Mouse (Mus musculus) embryonic facial prominence, embryonic 13.5 days (tissue): ENCODE results near the gene Zfp82. TPM values are rescaled to one million over a fixed set of nuclear protein-coding genes. Genes with fewer than 3 reads are reported as not detected.
A peak's percentile ranks its signal among the peaks of the same experiment; 100 is the strongest.
"Not testable (repeated sequence)": the region's sequence is repeated elsewhere in the genome, so short reads cannot be mapped to it uniquely, and the experiment has no call there.

ENCODE experiments used
- ATAC-seq: fragments of 200-750 bp; cut with Nextera tagmentation; 2 replicates; pipeline ENCODE4 v1.8.0; 2017; ENCODE audit warnings: low read depth; ENCODE audit not compliant: insufficient number of reproducible peaks, insufficient read depth, low FRiP score, low TSS enrichment
- H3K27ac ChIP-seq: fragments of 300-500 bp; sonication (generic); 2 replicates; pipeline ENCODE4 v1.5.1; 2015; ENCODE audit warnings: moderate library complexity, mild to moderate bottlenecking, inconsistent platforms
- H3K27me3 ChIP-seq: fragments of 300-500 bp; sonication (generic); 2 replicates; pipeline ENCODE4 v1.6.1; 2015; ENCODE audit warnings: mild to moderate bottlenecking, inconsistent platforms
- H3K36me3 ChIP-seq: fragments of 300-500 bp; sonication (generic); 2 replicates; pipeline ENCODE4 v1.6.1; 2015; ENCODE audit warnings: mild to moderate bottlenecking, inconsistent platforms
- H3K4me1 ChIP-seq: fragments of 300-500 bp; sonication (generic); 2 replicates; pipeline ENCODE4 v1.6.1; 2015; ENCODE audit warnings: inconsistent platforms
- H3K4me2 ChIP-seq: fragments of 300-500 bp; sonication (generic); 2 replicates; pipeline ENCODE4 v1.6.1; 2015; ENCODE audit warnings: moderate library complexity, mild to moderate bottlenecking, inconsistent platforms
- H3K4me3 ChIP-seq: fragments of 300-500 bp; sonication (generic); 2 replicates; pipeline ENCODE4 v1.5.1; 2015; ENCODE audit warnings: mild to moderate bottlenecking, inconsistent platforms
- H3K9ac ChIP-seq: fragments of 300-500 bp; sonication (generic); 2 replicates; pipeline ENCODE4 v1.6.1; 2015; ENCODE audit warnings: mild to moderate bottlenecking, inconsistent platforms
- H3K9me3 ChIP-seq: fragments of 300-500 bp; sonication (generic); 2 replicates; pipeline ENCODE4 v1.6.1; 2016; ENCODE audit warnings: inconsistent platforms
- WGBS: fragments of 180-500 bp; shearing (Covaris S2); methylation state at CpG from one replicate; pipeline ENCODE4 v1.1.7; 2015; ENCODE audit warnings: mixed read lengths; 5-methylcytosine and 5-hydroxymethylcytosine counted together
- polyA plus RNA-seq: library from polyadenylated mRNA; unstranded; fragments of >200 nt; fragmentation: Nextera tagmentation; extraction: Ambion mirVana; gene quantifications from 2 replicates; pipeline ENCODE4 v1.2.1, GENCODE M21; 2015

Gene Zfp82
- 8.3 and 10.8 TPM in 2 replicates for polyA plus RNA-seq

GRCm38 (mm10) chr7:30072146-30073028 lies at the start of gene Zfp82:
Zfp82 (minus strand) TSS chr7:30072900.
- WGBS = under 1% methylated on average over 50 of the region's 50 CpGs
- peak within 1 kb of the TSS; percentile 81 for H3K27ac ChIP-seq

GRCm38 (mm10) chr7:30122188-30122530 lies 49.5 kb upstream of the Zfp82 start:
- Histone ChIP-seq H3K27me3 (no peaks in the 10 kb centered on the region), H3K4me2 (peak overlapping the region; percentile 81), H3K9ac (peak overlapping the region; percentile 84), H3K27ac (peak overlapping the region; percentile 93), H3K4me1 (peaks cover 4% of the 10 kb centered on the region; the same call in 1 of the 2 replicates), H3K4me3 (peak overlapping the region; percentile 71), H3K36me3 (peaks cover 18% of the 10 kb centered on the region), H3K9me3 (no peaks in the 10 kb centered on the region; the same call in 1 of the 2 replicates)
- WGBS = 9% methylated on average over 15 of the region's 15 CpGs
- no peak for ATAC-seq

More at GRCm38 (mm10) chr7:30072146-30073028, at the start of gene Zfp82:
- peak; percentile 76; the same call in 1 of the 2 replicates for ATAC-seq
- H3K36me3 ChIP-seq = peaks cover 42% of the 10 kb centered on the region
- H3K27me3 ChIP-seq = no peaks in the 10 kb centered on the region
- H3K4me3 ChIP-seq = peak within 1 kb of the TSS; percentile 83
- peak within 1 kb of the TSS; percentile 84 for H3K9ac ChIP-seq
- H3K9me3 ChIP-seq = no peaks in the 10 kb centered on the region
- H3K4me2 ChIP-seq = peak within 1 kb of the TSS; percentile 96
- H3K4me1 ChIP-seq = 0 out of 2 replicates have a peak, but pooled peaks cover 4% of the 10 kb centered on the region

- under 1% methylated on average over 61 of the region's 61 CpGs for WGBS
- peak; percentile 90 for ATAC-seq
- peaks cover 4% of the 10 kb centered on the region; the same call in 1 of the 2 replicates for H3K4me1 ChIP-seq
Observed at GRCm38 (mm10) chr7:30121308-30122187, 48.8 kb upstream of the Zfp82 start, which contains the start of gene Zfp382. Zfp382 (plus strand) TSS chr7:30121942.

GRCm38 (mm10) chr7:30117935-30118334 lies 45.2 kb upstream of the Zfp82 start:
- H3K4me2 ChIP-seq, H3K4me1 ChIP-seq, H3K27me3 ChIP-seq, ATAC-seq, H3K9ac ChIP-seq, H3K4me3 ChIP-seq, H3K27ac ChIP-seq: not testable (repeated sequence)
- 94% methylated on average over 12 of the region's 12 CpGs for WGBS
- peaks cover 12% of the 10 kb centered on the region; the same call in 1 of the 2 replicates for H3K9me3 ChIP-seq
- H3K36me3 ChIP-seq = peaks cover 15% of the 10 kb centered on the region

More at GRCm38 (mm10) chr7:30121308-30122187, 48.8 kb upstream of the Zfp82 start, which contains the start of gene Zfp382:
- peak within 1 kb of the TSS; percentile 93 for H3K27ac ChIP-seq
- peak within 1 kb of the TSS; percentile 81 for H3K4me2 ChIP-seq
- H3K9me3 ChIP-seq = no peaks in the 10 kb centered on the region; the same call in 1 of the 2 replicates
- peaks cover 11% of the 10 kb centered on the region for H3K36me3 ChIP-seq
- peak within 1 kb of the TSS; percentile 71 for H3K4me3 ChIP-seq
- peak within 1 kb of the TSS; percentile 84 for H3K9ac ChIP-seq
- no peaks in the 10 kb centered on the region for H3K27me3 ChIP-seq

- 91% methylated on average over 5 of the region's 5 CpGs for WGBS
- H3K4me1 ChIP-seq = no peaks in the 10 kb centered on the region
- no peaks in the 10 kb centered on the region for H3K27me3 ChIP-seq
- H3K4me2 ChIP-seq = no peak overlapping the region
- H3K9ac ChIP-seq = no peak overlapping the region
- no peak for ATAC-seq
- peaks cover 22% of the 10 kb centered on the region for H3K36me3 ChIP-seq
- no peak overlapping the region for H3K27ac ChIP-seq
- peaks cover 13% of the 10 kb centered on the region; the same call in 1 of the 2 replicates for H3K9me3 ChIP-seq
- no peak overlapping the region for H3K4me3 ChIP-seq
Observed at GRCm38 (mm10) chr7:30116076-30116475, 43.4 kb upstream of the Zfp82 start.

GRCm38 (mm10) chr7:30099297-30099696 lies 26.6 kb upstream of the Zfp82 start:
- 93% methylated on average over 13 of the region's 13 CpGs for WGBS
- H3K9me3 ChIP-seq = peaks cover 21% of the 10 kb centered on the region
- no peak overlapping the region for H3K27ac ChIP-seq
- H3K27me3 ChIP-seq = no peaks in the 10 kb centered on the region
- ATAC-seq = no peak
- H3K4me2 ChIP-seq = no peak overlapping the region
- H3K4me3 ChIP-seq = no peak overlapping the region
- peaks cover 68% of the 10 kb centered on the region for H3K36me3 ChIP-seq
- H3K4me1 ChIP-seq = peaks cover 12% of the 10 kb centered on the region
- H3K9ac ChIP-seq = no peak overlapping the region

- H3K9ac ChIP-seq = peak overlapping the region; percentile 88
- H3K27me3 ChIP-seq = no peaks in the 10 kb centered on the region
- peaks cover 17% of the 10 kb centered on the region for H3K4me1 ChIP-seq
- H3K27ac ChIP-seq = peak overlapping the region; percentile 99; the same call in 1 of the 2 replicates
- H3K4me2 ChIP-seq = peak overlapping the region; percentile 76
- peak overlapping the region; percentile 61 for H3K4me3 ChIP-seq
- peaks cover 36% of the 10 kb centered on the region for H3K36me3 ChIP-seq
- ATAC-seq = no peak
- 3% methylated on average over 5 of the region's 5 CpGs for WGBS
- H3K9me3 ChIP-seq = peaks cover 4% of the 10 kb centered on the region; the same call in 1 of the 2 replicates
Observed at GRCm38 (mm10) chr7:30095551-30096125, 22.9 kb upstream of the Zfp82 start.

- H3K36me3 ChIP-seq = peaks cover 28% of the 10 kb centered on the region
- H3K27me3 ChIP-seq = no peaks in the 10 kb centered on the region
- WGBS = under 1% methylated on average over 26 of the region's 26 CpGs
- ATAC-seq = peak; percentile 79
- H3K27ac ChIP-seq = peak within 1 kb of the TSS; percentile 99
- H3K4me3 ChIP-seq = peak within 1 kb of the TSS; percentile 61
- H3K4me1 ChIP-seq = peaks cover 17% of the 10 kb centered on the region
- peak within 1 kb of the TSS; percentile 88 for H3K9ac ChIP-seq
- H3K9me3 ChIP-seq = peaks cover 4% of the 10 kb centered on the region; the same call in 1 of the 2 replicates
- H3K4me2 ChIP-seq = peak within 1 kb of the TSS; percentile 76
Observed at GRCm38 (mm10) chr7:30094646-30095429, 22.1 kb upstream of the Zfp82 start, which contains the start of gene Zfp260. Zfp260 (plus strand) TSS chr7:30094777.

- Histone ChIP-seq H3K4me2 (peak overlapping the region; percentile 60), H3K4me1 (peaks cover 23% of the 10 kb centered on the region), H3K9me3 (peaks cover 4% of the 10 kb centered on the region; the same call in 1 of the 2 replicates), H3K9ac (peak overlapping the region; percentile 88; the same call in 1 of the 2 replicates), H3K27ac (peak overlapping the region; percentile 99), H3K36me3 (peaks cover 19% of the 10 kb centered on the region), H3K4me3 (peak overlapping the region; percentile 61), H3K27me3 (no peaks in the 10 kb centered on the region)
- ATAC-seq = no peak
- 67% methylated on average over 6 of the region's 6 CpGs for WGBS
Observed at GRCm38 (mm10) chr7:30093918-30094415, 21.3 kb upstream of the Zfp82 start.

- H3K4me3 ChIP-seq = no peak overlapping the region
- H3K27ac ChIP-seq = no peak overlapping the region
- H3K4me1 ChIP-seq = peaks cover 33% of the 10 kb centered on the region
- H3K36me3 ChIP-seq = peaks cover 8% of the 10 kb centered on the region
- 82% methylated on average over 9 of the region's 9 CpGs for WGBS
- no peak for ATAC-seq
- no peak overlapping the region for H3K4me2 ChIP-seq
- no peaks in the 10 kb centered on the region for H3K27me3 ChIP-seq
- no peak overlapping the region for H3K9ac ChIP-seq
- H3K9me3 ChIP-seq = no peaks in the 10 kb centered on the region
Observed at GRCm38 (mm10) chr7:30092666-30093065, 20.0 kb upstream of the Zfp82 start.
